Mouse (Mus musculus) intestine, embryonic 14.5 days (tissue): Measurements from ENCODE around the gene Agrn. TPM values are rescaled to one million over a fixed set of nuclear protein-coding genes. Genes with fewer than 3 reads are reported as not detected.

Source experiments
- ATAC-seq: fragments of 200-750 bp; cut with Nextera tagmentation; replicated peaks from 2 replicates; pipeline ENCODE4 v1.8.0; 2017; ENCODE audit warnings: low read depth, moderate number of reproducible peaks, moderate TSS enrichment, moderate library complexity; ENCODE audit not compliant: low FRiP score, low TSS enrichment
- DNase-seq: peaks from one replicate; pipeline ENCODE4 v3.0.0-alpha.2; 2018; ENCODE audit warnings: low spot score
- H3K27ac ChIP-seq: fragments of 300-500 bp; sonication (generic); 2 replicates; pipeline ENCODE4 v1.5.1; 2014; ENCODE audit warnings: low read depth, mild to moderate bottlenecking, control low read depth
- H3K27me3 ChIP-seq: fragments of 300-500 bp; sonication (generic); replicated peaks from 2 replicates; pipeline ENCODE4 v1.6.1; 2014; ENCODE audit warnings: low read length, control low read depth; ENCODE audit not compliant: control insufficient read depth, insufficient read depth
- H3K36me3 ChIP-seq: fragments of 300-500 bp; sonication (generic); 2 replicates; pipeline ENCODE4 v1.6.1; 2014; ENCODE audit warnings: low read length, control low read depth; ENCODE audit not compliant: control insufficient read depth, insufficient read depth
- H3K4me1 ChIP-seq: fragments of 300-500 bp; sonication (generic); replicated peaks from 2 replicates; pipeline ENCODE4 v1.6.1; 2014; ENCODE audit warnings: low read length, control low read depth, mixed read lengths; ENCODE audit not compliant: control insufficient read depth, insufficient read depth
- H3K4me2 ChIP-seq: fragments of 300-500 bp; sonication (generic); 2 replicates; pipeline ENCODE4 v1.6.1; 2014; ENCODE audit warnings: low read length
- H3K4me3 ChIP-seq: fragments of 300-500 bp; sonication (generic); 2 replicates; pipeline ENCODE4 v1.5.1; 2014; ENCODE audit warnings: low read depth, low read length, control low read depth, mixed read lengths
- H3K9ac ChIP-seq: fragments of 300-500 bp; sonication (generic); 2 replicates; pipeline ENCODE4 v1.6.1; 2014; ENCODE audit warnings: mild to moderate bottlenecking, low read length
- H3K9me3 ChIP-seq: fragments of 300-500 bp; sonication (generic); 2 replicates; pipeline ENCODE4 v1.6.1; 2016; ENCODE audit warnings: low read length, control low read depth; ENCODE audit not compliant: control insufficient read depth
- WGBS: fragments of 180-500 bp; shearing (Covaris S2); extraction: QIAGEN DNeasy Blood & Tissue Kit; methylation state at CpG from one replicate; pipeline ENCODE4 v1.1.7; 2014; 5-methylcytosine and 5-hydroxymethylcytosine counted together
- microRNA-seq: library from miRNA; unstranded; fragments of <30 nt; microRNA quantifications from one replicate; pipeline ENCODE4, GENCODE M21; 2016
- polyA plus RNA-seq: library from polyadenylated mRNA; unstranded; fragments of >200 nt; fragmentation: Nextera tagmentation; extraction: Ambion mirVana; gene quantifications from 2 replicates; pipeline ENCODE4 v1.2.1, GENCODE M21; 2014

Gene Agrn
- polyA plus RNA-seq, 1 experiment from 2014 or later: 80.6 TPM

GRCm38 (mm10) chr4:156130940-156131339, 66.3 kb downstream of the Agrn start:
- Histone ChIP-seq H3K9me3 (no peaks in the 10 kb centered on the region), H3K27ac (no peak overlapping the region), H3K27me3 (no peaks in the 10 kb centered on the region), H3K9ac (no peak overlapping the region), H3K4me2 (no peak overlapping the region), H3K4me1 (no peaks in the 10 kb centered on the region), H3K4me3 (no peak overlapping the region), H3K36me3 (peaks cover 9% of the 10 kb centered on the region)
- 79% methylated on average over 10 of the region's 10 CpGs for WGBS
- ATAC-seq: no peak
- no peak for DNase-seq

GRCm38 (mm10) chr4:156130436-156130835, 66.9 kb downstream of the Agrn start, which contains the start of gene Rnf223:
TSS of gene Rnf223 (plus strand) at chr4:156130513.
- no peaks in the 10 kb centered on the region for H3K4me1 ChIP-seq
- no peak within 1 kb of the TSS for H3K27ac ChIP-seq
- no peaks in the 10 kb centered on the region for H3K9me3 ChIP-seq
- no peak for DNase-seq
- no peak for ATAC-seq
- 76% methylated on average over 15 of the region's 15 CpGs for WGBS
- H3K4me2 ChIP-seq: no peak within 1 kb of the TSS
- no peaks in the 10 kb centered on the region for H3K27me3 ChIP-seq
- peaks cover 14% of the 10 kb centered on the region for H3K36me3 ChIP-seq
- H3K4me3 ChIP-seq: no peak within 1 kb of the TSS
- no peak within 1 kb of the TSS for H3K9ac ChIP-seq

GRCm38 (mm10) chr4:156128746-156129145, 68.5 kb downstream of the Agrn start:
- 76% methylated on average over 5 of the region's 5 CpGs for WGBS
- no peak overlapping the region for H3K4me2 ChIP-seq
- no peak overlapping the region for H3K27ac ChIP-seq
- H3K27me3 ChIP-seq: no peaks in the 10 kb centered on the region
- H3K9ac ChIP-seq: no peak overlapping the region
- H3K9me3 ChIP-seq: no peaks in the 10 kb centered on the region
- ATAC-seq: no peak
- H3K4me3 ChIP-seq: no peak overlapping the region
- no peaks in the 10 kb centered on the region for H3K4me1 ChIP-seq
- peaks cover 31% of the 10 kb centered on the region for H3K36me3 ChIP-seq
- DNase-seq: no peak

DNA sequence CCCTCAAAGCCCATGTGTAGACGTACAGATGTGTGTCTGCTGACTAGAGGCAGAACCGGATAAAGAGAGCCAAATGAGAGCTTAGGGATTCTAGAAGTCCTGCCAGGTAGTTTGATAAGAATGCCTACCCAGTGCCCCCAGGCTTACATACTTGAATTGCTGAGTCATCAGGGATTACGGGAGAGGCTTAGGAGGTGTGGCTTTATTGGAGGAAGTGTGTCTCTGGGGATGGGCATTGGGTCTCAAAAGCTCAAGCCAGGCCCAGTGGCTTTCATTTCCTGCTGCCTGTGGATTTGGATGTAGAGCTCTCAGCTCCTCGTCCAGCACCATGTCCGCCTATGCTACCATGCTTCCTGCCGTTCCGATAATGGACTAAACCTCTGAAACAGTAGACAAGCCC, 70.4 kb downstream of the Agrn start:
- Histone ChIP-seq H3K27me3 (no peaks in the 10 kb centered on the region), H3K27ac (no peak overlapping the region), H3K36me3 (peaks cover 50% of the 10 kb centered on the region), H3K4me2 (no peak overlapping the region), H3K4me3 (no peak overlapping the region), H3K9me3 (no peaks in the 10 kb centered on the region), H3K4me1 (no peaks in the 10 kb centered on the region), H3K9ac (no peak overlapping the region)
- DNase-seq (no peak), ATAC-seq (no peak)
- WGBS: 85% methylated on average over 7 of the region's 7 CpGs

GRCm38 (mm10) chr4:156125393-156125792, 71.9 kb downstream of the Agrn start:
- WGBS: 90% methylated on average over 6 of the region's 6 CpGs
- ATAC-seq (no peak), DNase-seq (no peak)
- Histone ChIP-seq H3K9ac (no peak overlapping the region), H3K4me3 (no peak overlapping the region), H3K9me3 (no peaks in the 10 kb centered on the region), H3K4me1 (no peaks in the 10 kb centered on the region), H3K27ac (no peak overlapping the region), H3K27me3 (no peaks in the 10 kb centered on the region), H3K4me2 (no peak overlapping the region), H3K36me3 (peaks cover 64% of the 10 kb centered on the region)

DNA sequence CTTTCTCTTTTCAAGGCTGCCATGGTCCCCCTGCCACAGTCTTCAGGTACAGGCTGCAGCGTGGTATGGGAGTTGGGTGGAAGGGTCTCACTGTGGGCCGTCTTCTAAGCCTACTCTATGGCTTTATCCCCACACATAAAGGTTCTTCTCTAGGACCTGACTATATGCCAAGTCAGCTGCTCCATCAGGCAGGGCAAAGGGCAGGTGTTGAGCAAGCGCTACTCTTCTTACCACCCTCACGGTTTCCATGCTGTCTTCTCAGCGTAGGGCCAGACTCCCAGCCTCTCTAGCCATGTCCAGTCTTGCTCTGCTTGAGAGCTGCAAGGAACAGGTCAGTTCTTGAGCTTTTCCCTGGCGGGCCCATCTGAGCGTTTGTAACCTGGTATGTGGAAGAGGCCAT, 73.2 kb downstream of the Agrn start:
- Histone ChIP-seq H3K27me3 (no peaks in the 10 kb centered on the region), H3K4me2 (no peak overlapping the region), H3K4me1 (no peaks in the 10 kb centered on the region), H3K9ac (no peak overlapping the region), H3K4me3 (no peak overlapping the region), H3K27ac (no peak overlapping the region), H3K36me3 (peaks cover 78% of the 10 kb centered on the region), H3K9me3 (no peaks in the 10 kb centered on the region)
- ATAC-seq: no peak
- WGBS: 97% methylated on average over 7 of the region's 7 CpGs
- DNase-seq: no peak

Small RNA genes within 50 kb of the gene (microRNA-seq; reads per million reads assigned to microRNA genes)
- 4.2 reads per million, percentile 32 among the genes with 10 or more reads in this experiment for gene Mir7658

Other genes starting within 250 kb of the Agrn start
- 55.5 and 56.1 TPM in 2 replicates for gene C1qtnf12, start 235.2 kb downstream of the Agrn start, polyA plus RNA-seq
- 16.6 and 17.9 TPM in 2 replicates for gene B3galt6, start 204.8 kb downstream of the Agrn start, polyA plus RNA-seq
- 157 and 165 TPM in 2 replicates for gene Sdf4, start 204.6 kb downstream of the Agrn start, polyA plus RNA-seq
- 0.50 and 0.56 TPM in 2 replicates for gene Tnfrsf4, start 183.6 kb downstream of the Agrn start, polyA plus RNA-seq
- gene Tnfrsf18, start 171.3 kb downstream of the Agrn start, polyA plus RNA-seq: 1.6 and 2.0 TPM in 2 replicates
- 2.7 and 3.5 TPM in 2 replicates for gene Ttll10, start 138.1 kb downstream of the Agrn start, polyA plus RNA-seq
- 34.5 and 38.8 TPM in 2 replicates for gene 9430015G10Rik, start 87.5 kb downstream of the Agrn start, polyA plus RNA-seq
- 0.14 and 0.16 TPM in 2 replicates for gene Rnf223, start 67.0 kb downstream of the Agrn start, polyA plus RNA-seq
- 0.58 and 0.91 TPM in 2 replicates for gene Isg15, start 3.3 kb upstream of the Agrn start, polyA plus RNA-seq
- gene AW011738, start 5.8 kb upstream of the Agrn start, polyA plus RNA-seq: 0.69 and 1.1 TPM in 2 replicates
- gene Perm1, start 18.4 kb upstream of the Agrn start, polyA plus RNA-seq: 0.51 and 0.54 TPM in 2 replicates
- 19.7 and 20.1 TPM in 2 replicates for gene Plekhn1, start 37.4 kb upstream of the Agrn start, polyA plus RNA-seq
- 102 and 111 TPM in 2 replicates for gene Noc2l, start 38.5 kb upstream of the Agrn start, polyA plus RNA-seq
- 0.20 and 0.42 TPM in 2 replicates for gene Samd11, start 58.2 kb upstream of the Agrn start, polyA plus RNA-seq
- not detected in 2 replicates for gene Vmn2r-ps159, start 133.6 kb upstream of the Agrn start, polyA plus RNA-seq